Mouse (Mus musculus) cortical plate, adult 2 months (tissue): ENCODE data around the gene Kcnma1. TPM values are rescaled to one million over a fixed set of nuclear protein-coding genes. Genes with fewer than 3 reads are reported as not detected.

Source experiments
- H3K27ac ChIP-seq: fragments of 200-500 bp; 2 replicates; pipeline ENCODE4 v1.5.1; 2012; ENCODE audit warnings: low read length, control low read depth, inconsistent platforms; ENCODE audit not compliant: insufficient read depth
- H3K4me1 ChIP-seq: fragments of 200-500 bp; 2 replicates; pipeline ENCODE4 v1.6.1; 2011; ENCODE audit warnings: low read length; ENCODE audit not compliant: control insufficient read depth, insufficient read depth
- H3K4me3 ChIP-seq: fragments of 200-500 bp; 2 replicates; pipeline ENCODE4 v1.5.1; 2011; ENCODE audit warnings: mild to moderate bottlenecking, low read length, control low read depth; ENCODE audit not compliant: insufficient read depth
- CTCF ChIP-seq: fragments of 200-500 bp; IDR thresholded peaks from 2 replicates; pipeline ENCODE4 v1.5.1; 2011; ENCODE audit warnings: mild to moderate bottlenecking, control low read depth, low read length; ENCODE audit not compliant: insufficient read depth; ENCODE audit errors: extremely low read depth
- POLR2A ChIP-seq: fragments of 200-500 bp; IDR thresholded peaks from 2 replicates; pipeline ENCODE4 v1.6.1; 2011; ENCODE audit warnings: mild to moderate bottlenecking, low read length, control low read depth; ENCODE audit not compliant: insufficient read depth; ENCODE audit errors: extremely low read depth
- polyA plus RNA-seq: library from polyadenylated mRNA; depleted of rRNA; stranded (reverse); fragments of >200 nt; gene quantifications from 2 replicates; pipeline ENCODE4 v1.2.3, GENCODE M21; 2012

Kcnma1 gene
- polyA plus RNA-seq, 1 experiment = 57.9 TPM

DNA sequence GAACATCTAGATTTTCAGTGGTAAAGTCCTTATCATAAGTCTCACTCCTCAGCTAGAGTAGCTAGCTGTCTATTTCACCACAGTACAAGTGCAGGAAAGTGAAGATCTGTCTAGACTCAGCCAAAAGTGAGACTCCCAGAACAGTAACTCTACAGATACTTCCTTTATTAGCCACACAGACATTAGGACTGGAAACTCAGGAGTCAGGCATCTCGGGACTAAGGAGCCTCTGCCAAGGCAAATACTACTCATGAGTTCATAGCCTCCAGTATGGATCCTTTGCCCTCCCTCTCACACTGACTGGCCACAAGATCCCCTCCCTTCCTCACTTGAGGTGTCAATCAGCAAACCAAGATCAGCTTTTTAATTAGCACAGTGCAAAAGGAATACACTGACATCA is 389.8 kb downstream of the Kcnma1 start:
- Histone ChIP-seq H3K4me3 (no peak overlapping the region), H3K27ac (no peak overlapping the region), H3K4me1 (peaks cover 3% of the 10 kb centered on the region)
- no peak for TF ChIP-seq CTCF
- no peak for TF ChIP-seq POLR2A

GRCm38 (mm10) chr14:23620685-23621084 is 393.6 kb downstream of the Kcnma1 start:
- H3K27ac ChIP-seq = no peak overlapping the region
- peaks cover 6% of the 10 kb centered on the region for H3K4me1 ChIP-seq
- H3K4me3 ChIP-seq = no peak overlapping the region
- TF ChIP-seq CTCF (no peak), POLR2A (no peak)

- no peak overlapping the region for H3K27ac ChIP-seq
- no peak for TF ChIP-seq CTCF
- no peak for TF ChIP-seq POLR2A
- H3K4me1 ChIP-seq = peaks cover 6% of the 10 kb centered on the region
- no peak overlapping the region for H3K4me3 ChIP-seq
Observed at GRCm38 (mm10) chr14:23618973-23619372, 395.3 kb downstream of the Kcnma1 start.

DNA sequence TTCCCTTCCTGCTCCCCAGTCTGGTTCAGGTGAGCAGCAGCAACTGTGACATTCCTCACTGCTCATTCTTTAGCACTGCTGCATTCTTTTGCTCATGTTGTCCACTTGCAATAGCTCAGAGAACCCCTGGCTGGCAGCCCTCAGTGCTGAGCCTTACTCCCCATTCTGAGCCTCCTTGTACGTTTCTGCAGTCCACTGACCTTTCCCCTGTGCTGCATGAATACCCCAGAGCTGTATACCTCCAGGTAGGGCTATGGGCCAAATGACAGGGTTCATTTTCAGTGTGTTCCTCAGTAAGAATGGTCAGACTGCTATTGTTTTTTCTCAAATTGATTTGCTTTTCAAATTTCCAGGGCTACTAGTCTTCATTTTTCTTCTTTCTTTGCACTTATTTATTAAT is 396.2 kb downstream of the Kcnma1 start:
- H3K4me1 ChIP-seq = peaks cover 6% of the 10 kb centered on the region
- TF ChIP-seq CTCF (no peak), POLR2A (no peak)
- H3K4me3 ChIP-seq = no peak overlapping the region
- no peak overlapping the region for H3K27ac ChIP-seq

DNA sequence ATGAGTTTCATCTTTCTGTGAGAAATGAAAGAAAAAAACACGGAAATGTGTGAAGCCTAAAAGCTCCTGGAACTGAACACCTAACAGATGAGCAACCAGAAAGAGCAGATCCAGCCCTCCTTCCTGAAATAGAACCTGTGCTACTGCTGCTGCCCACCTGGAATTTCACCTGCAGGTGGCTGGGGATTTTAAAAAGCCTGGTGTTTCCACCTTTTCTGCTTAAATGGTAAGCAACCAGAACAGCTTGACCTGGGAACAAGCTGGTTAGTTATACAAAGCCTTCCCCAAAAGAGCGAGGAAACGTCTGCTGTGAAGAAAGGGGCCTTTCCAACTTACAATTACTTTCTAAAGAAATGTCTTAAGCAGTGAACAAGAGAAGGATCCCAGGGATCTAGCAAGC is 404.2 kb downstream of the Kcnma1 start:
- Histone ChIP-seq H3K27ac (no peak overlapping the region), H3K4me1 (peaks cover 3% of the 10 kb centered on the region), H3K4me3 (no peak overlapping the region)
- TF ChIP-seq CTCF (no peak), POLR2A (no peak)

- Histone ChIP-seq H3K27ac (no peak overlapping the region), H3K4me1 (peaks cover 10% of the 10 kb centered on the region), H3K4me3 (no peak overlapping the region)
- TF ChIP-seq POLR2A (no peak), CTCF (no peak)
Observed at GRCm38 (mm10) chr14:23605740-23606139, 408.6 kb downstream of the Kcnma1 start.

GRCm38 (mm10) chr14:23602937-23603336 is 411.4 kb downstream of the Kcnma1 start:
- H3K4me3 ChIP-seq = no peak overlapping the region
- no peak for TF ChIP-seq POLR2A
- peaks cover 14% of the 10 kb centered on the region for H3K4me1 ChIP-seq
- H3K27ac ChIP-seq = peak overlapping the region; percentile 51; the same call in 1 of the 2 replicates

- peak overlapping the region; percentile 76; the same call in 1 of the 2 replicates for H3K27ac ChIP-seq
- TF ChIP-seq POLR2A = no peak
- no peak for TF ChIP-seq CTCF
- no peak overlapping the region for H3K4me3 ChIP-seq
Observed at GRCm38 (mm10) chr14:23602054-23602453, 412.2 kb downstream of the Kcnma1 start.

DNA sequence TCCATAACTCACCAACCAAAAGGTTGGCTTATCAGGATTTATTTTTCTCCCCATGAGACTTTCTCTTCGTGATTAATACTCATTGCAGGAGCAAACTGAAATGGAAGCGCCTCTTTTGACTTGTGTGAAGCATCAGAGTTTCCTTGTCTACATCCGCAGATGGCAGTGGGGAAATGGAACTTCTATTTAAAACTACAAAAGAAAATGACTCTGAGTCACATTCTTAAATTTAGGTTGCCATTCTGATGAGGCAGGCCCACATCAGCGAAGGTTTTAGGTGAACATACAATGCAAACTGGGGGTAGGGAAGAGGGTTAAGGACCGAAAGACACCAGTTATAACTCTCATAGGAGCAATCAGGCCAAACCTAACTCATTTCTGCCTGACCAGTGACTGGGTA is 419.7 kb downstream of the Kcnma1 start:
- Histone ChIP-seq H3K27ac (peak overlapping the region; percentile 78), H3K4me1 (peaks cover 6% of the 10 kb centered on the region), H3K4me3 (no peak overlapping the region)
- TF ChIP-seq POLR2A (no peak), CTCF (no peak)

More at GRCm38 (mm10) chr14:23602054-23602453, 412.2 kb downstream of the Kcnma1 start:
- H3K4me1 ChIP-seq = peaks cover 14% of the 10 kb centered on the region

GRCm38 (mm10) chr14:23592826-23593447 is 421.4 kb downstream of the Kcnma1 start:
- TF ChIP-seq POLR2A (no peak), CTCF (no peak)
- no peak overlapping the region for H3K27ac ChIP-seq
- no peak overlapping the region for H3K4me3 ChIP-seq
- peaks cover 6% of the 10 kb centered on the region for H3K4me1 ChIP-seq
